Mouse (Mus musculus) forebrain, embryonic 16.5 days (tissue): ENCODE measurements at regions not wholly inside any gene's neighbourhood (a gene's known extent, or its start where the extent isn't known, plus 50 kb on each side); places are given as distances from the start of the nearest gene placed in this dataset.

Experiments used
- ATAC-seq: fragments of 200-750 bp; cut with Nextera tagmentation; 2 replicates; pipeline ENCODE4 v1.8.0; 2017; ENCODE audit warnings: mild to moderate bottlenecking, moderate library complexity
- H3K27ac ChIP-seq: fragments of 300-500 bp; sonication (generic); 2 replicates; pipeline ENCODE4 v1.5.1; 2014; ENCODE audit warnings: low read length, control low read depth
- H3K27me3 ChIP-seq: fragments of 300-500 bp; sonication (generic); replicated peaks from 2 replicates; pipeline ENCODE4 v1.6.1; 2014; ENCODE audit warnings: low read length; ENCODE audit not compliant: control insufficient read depth, insufficient read depth
- H3K36me3 ChIP-seq: fragments of 300-500 bp; sonication (generic); 2 replicates; pipeline ENCODE4 v1.6.1; 2014; ENCODE audit not compliant: control insufficient read depth, insufficient read depth
- H3K4me1 ChIP-seq: fragments of 300-500 bp; sonication (generic); replicated peaks from 2 replicates; pipeline ENCODE4 v1.6.1; 2014; ENCODE audit warnings: low read length; ENCODE audit not compliant: control insufficient read depth, insufficient read depth
- H3K4me2 ChIP-seq: fragments of 300-500 bp; sonication (generic); 2 replicates; pipeline ENCODE4 v1.6.1; 2014; ENCODE audit warnings: mild to moderate bottlenecking, low read length, control low read depth
- H3K4me3 ChIP-seq: fragments of 300-500 bp; sonication (generic); replicated peaks from 2 replicates; pipeline ENCODE4 v1.5.1; 2014; ENCODE audit warnings: mild to moderate bottlenecking, low read length, control low read depth
- H3K9ac ChIP-seq: fragments of 300-500 bp; sonication (generic); replicated peaks from 2 replicates; pipeline ENCODE4 v1.6.1; 2014; ENCODE audit warnings: low read depth, low read length, control low read depth
- H3K9me3 ChIP-seq: fragments of 300-500 bp; sonication (generic); 2 replicates; pipeline ENCODE4 v1.6.1; 2016; ENCODE audit warnings: low read length; ENCODE audit not compliant: control insufficient read depth
- WGBS: fragments of 180-500 bp; shearing (Covaris S2); extraction: QIAGEN DNeasy Blood & Tissue Kit; methylation state at CpG from one replicate; pipeline ENCODE4 v1.1.7; 2014; 5-methylcytosine and 5-hydroxymethylcytosine counted together

- Histone ChIP-seq H3K27me3 (no peaks in the 10 kb centered on the region), H3K4me1 (no peaks in the 10 kb centered on the region), H3K9ac (no peak overlapping the region), H3K36me3 (no peaks in the 10 kb centered on the region), H3K27ac (no peak overlapping the region), H3K9me3 (no peaks in the 10 kb centered on the region), H3K4me3 (no peak overlapping the region), H3K4me2 (no peak overlapping the region)
- no peak for ATAC-seq
- WGBS = 78% methylated on average over 2 of the region's 2 CpGs
These were observed 201.9 kb downstream of the Mbip start for GRCm38 (mm10) chr12:56143789-56144188.

- no peaks in the 10 kb centered on the region for H3K27me3 ChIP-seq
- H3K9ac ChIP-seq = no peak overlapping the region
- 62% methylated on average over 4 of the region's 4 CpGs for WGBS
- ATAC-seq = peak; percentile 36; the same call in 1 of the 2 replicates
- H3K36me3 ChIP-seq = no peaks in the 10 kb centered on the region
- no peaks in the 10 kb centered on the region for H3K9me3 ChIP-seq
- no peak overlapping the region for H3K4me2 ChIP-seq
- H3K27ac ChIP-seq = no peak overlapping the region
- no peak overlapping the region for H3K4me3 ChIP-seq
- no peaks in the 10 kb centered on the region for H3K4me1 ChIP-seq
These were observed 231.2 kb downstream of the Mbip start for GRCm38 (mm10) chr12:56114446-56114845.

GRCm38 (mm10) chr12:56081406-56081805 is 245.3 kb downstream of the Brms1l start:
- Histone ChIP-seq H3K36me3 (no peaks in the 10 kb centered on the region), H3K9me3 (no peaks in the 10 kb centered on the region), H3K27me3 (no peaks in the 10 kb centered on the region), H3K9ac (no peak overlapping the region), H3K4me2 (no peak overlapping the region), H3K4me3 (no peak overlapping the region), H3K27ac (no peak overlapping the region), H3K4me1 (no peaks in the 10 kb centered on the region; the same call in 1 of the 2 replicates)
- ATAC-seq = peak; percentile 54

- H3K9ac ChIP-seq = no peak overlapping the region
- no peak overlapping the region for H3K4me2 ChIP-seq
- H3K4me3 ChIP-seq = no peak overlapping the region
- ATAC-seq = no peak
- 41% methylated on average over 7 of the region's 7 CpGs for WGBS
- no peak overlapping the region for H3K27ac ChIP-seq
- H3K9me3 ChIP-seq = no peaks in the 10 kb centered on the region
- H3K27me3 ChIP-seq = peaks cover 4% of the 10 kb centered on the region; the same call in 1 of the 2 replicates
- H3K4me1 ChIP-seq = no peaks in the 10 kb centered on the region
- H3K36me3 ChIP-seq = no peaks in the 10 kb centered on the region
These were observed 228.1 kb downstream of the Brms1l start for GRCm38 (mm10) chr12:56064183-56064582.

GRCm38 (mm10) chr12:56058876-56059275 is 222.8 kb downstream of the Brms1l start:
- Histone ChIP-seq H3K4me1 (no peaks in the 10 kb centered on the region), H3K9ac (no peak overlapping the region), H3K27me3 (peaks cover 6% of the 10 kb centered on the region; the same call in 1 of the 2 replicates), H3K27ac (no peak overlapping the region), H3K36me3 (no peaks in the 10 kb centered on the region), H3K4me2 (no peak overlapping the region), H3K4me3 (no peak overlapping the region), H3K9me3 (no peaks in the 10 kb centered on the region)
- ATAC-seq = no peak
- WGBS = 83% methylated on average over 10 of the region's 10 CpGs

GRCm38 (mm10) chr12:56058463-56058862 is 222.3 kb downstream of the Brms1l start:
- no peak overlapping the region for H3K4me2 ChIP-seq
- H3K9ac ChIP-seq = no peak overlapping the region
- no peaks in the 10 kb centered on the region for H3K4me1 ChIP-seq
- H3K9me3 ChIP-seq = no peaks in the 10 kb centered on the region
- peak; percentile 92 for ATAC-seq
- H3K27ac ChIP-seq = no peak overlapping the region
- WGBS = 11% methylated on average over 17 of the region's 17 CpGs
- H3K27me3 ChIP-seq = peaks cover 6% of the 10 kb centered on the region; the same call in 1 of the 2 replicates
- H3K36me3 ChIP-seq = no peaks in the 10 kb centered on the region
- H3K4me3 ChIP-seq = no peak overlapping the region

GRCm38 (mm10) chr12:56055382-56055781 is 219.3 kb downstream of the Brms1l start:
- no peak overlapping the region for H3K9ac ChIP-seq
- H3K27me3 ChIP-seq = peaks cover 4% of the 10 kb centered on the region; the same call in 1 of the 2 replicates
- no peak overlapping the region for H3K4me3 ChIP-seq
- H3K4me1 ChIP-seq = no peaks in the 10 kb centered on the region
- H3K4me2 ChIP-seq = no peak overlapping the region
- WGBS = 75% methylated on average over 6 of the region's 6 CpGs
- no peaks in the 10 kb centered on the region for H3K36me3 ChIP-seq
- no peak overlapping the region for H3K27ac ChIP-seq
- no peak for ATAC-seq
- H3K9me3 ChIP-seq = peaks cover under 1% of the 10 kb centered on the region; the same call in 1 of the 2 replicates

GRCm38 (mm10) chr12:56046050-56046449 is 209.9 kb downstream of the Brms1l start:
- Histone ChIP-seq H3K9me3 (peaks cover 4% of the 10 kb centered on the region), H3K4me2 (no peak overlapping the region), H3K27me3 (no peaks in the 10 kb centered on the region), H3K36me3 (no peaks in the 10 kb centered on the region), H3K9ac (no peak overlapping the region), H3K27ac (no peak overlapping the region), H3K4me3 (no peak overlapping the region), H3K4me1 (no peaks in the 10 kb centered on the region)
- 92% methylated on average over 3 of the region's 3 CpGs for WGBS
- no peak for ATAC-seq

- Histone ChIP-seq H3K9ac (no peak overlapping the region), H3K4me2 (no peak overlapping the region), H3K4me3 (no peak overlapping the region), H3K4me1 (0 out of 2 replicates have a peak, but pooled peaks cover 2% of the 10 kb centered on the region), H3K9me3 (no peaks in the 10 kb centered on the region), H3K27ac (no peak overlapping the region), H3K36me3 (no peaks in the 10 kb centered on the region), H3K27me3 (no peaks in the 10 kb centered on the region)
- no peak for ATAC-seq
- WGBS = 4% methylated on average over 7 of the region's 7 CpGs
These were observed 184.9 kb downstream of the Brms1l start for GRCm38 (mm10) chr12:56020954-56021514.

GRCm38 (mm10) chr12:56020547-56020946 is 184.4 kb downstream of the Brms1l start:
- WGBS = 0% methylated on average over 1 of the region's 1 CpGs
- H3K9me3 ChIP-seq = no peaks in the 10 kb centered on the region
- no peak overlapping the region for H3K4me2 ChIP-seq
- no peaks in the 10 kb centered on the region for H3K27me3 ChIP-seq
- H3K36me3 ChIP-seq = no peaks in the 10 kb centered on the region
- no peak overlapping the region for H3K27ac ChIP-seq
- H3K9ac ChIP-seq = no peak overlapping the region
- H3K4me3 ChIP-seq = no peak overlapping the region
- 0 out of 2 replicates have a peak, but pooled peaks cover 2% of the 10 kb centered on the region for H3K4me1 ChIP-seq
- ATAC-seq = no peak
